Mouse (Mus musculus) liver, embryonic 11.5 days (tissue): ENCODE data around the gene Alms1. TPM values are rescaled to one million over a fixed set of nuclear protein-coding genes. Genes with fewer than 3 reads are reported as not detected.

Experiments
- ATAC-seq: fragments of 200-750 bp; cut with Nextera tagmentation; replicated peaks from 2 replicates; pipeline ENCODE4 v1.8.0; 2017; ENCODE audit warnings: moderate number of reproducible peaks, mild to moderate bottlenecking, moderate TSS enrichment, moderate library complexity; ENCODE audit not compliant: low FRiP score
- DNase-seq: peaks from one replicate; pipeline ENCODE4 v3.0.0-alpha.2; 2017; ENCODE audit warnings: low spot score
- H3K27ac ChIP-seq: fragments of 300-500 bp; sonication (generic); 2 replicates; pipeline ENCODE4 v1.5.1; 2014; ENCODE audit warnings: mild to moderate bottlenecking, low read depth, low read length, control low read depth
- H3K27me3 ChIP-seq: fragments of 300-500 bp; sonication (generic); replicated peaks from 2 replicates; pipeline ENCODE4 v1.6.1; 2014; ENCODE audit warnings: low read length, mixed read lengths; ENCODE audit not compliant: control insufficient read depth, insufficient read depth
- H3K36me3 ChIP-seq: fragments of 300-500 bp; sonication (generic); 2 replicates; pipeline ENCODE4 v1.6.1; 2014; ENCODE audit warnings: mild to moderate bottlenecking, low read length, moderate library complexity, mixed read lengths; ENCODE audit not compliant: control insufficient read depth, insufficient read depth
- H3K4me1 ChIP-seq: fragments of 300-500 bp; sonication (generic); replicated peaks from 2 replicates; pipeline ENCODE4 v1.6.1; 2014; ENCODE audit warnings: low read length, mixed read lengths; ENCODE audit not compliant: control insufficient read depth, insufficient read depth
- H3K4me2 ChIP-seq: fragments of 300-500 bp; sonication (generic); 2 replicates; pipeline ENCODE4 v1.6.1; 2014; ENCODE audit warnings: mild to moderate bottlenecking, control low read depth, moderate library complexity
- H3K4me3 ChIP-seq: fragments of 300-500 bp; sonication (generic); 2 replicates; pipeline ENCODE4 v1.5.1; 2014; ENCODE audit warnings: low read depth, low read length, control low read depth
- H3K9ac ChIP-seq: fragments of 300-500 bp; sonication (generic); 2 replicates; pipeline ENCODE4 v1.6.1; 2014; ENCODE audit warnings: low read depth, low read length, control low read depth
- H3K9me3 ChIP-seq: fragments of 300-500 bp; sonication (generic); 2 replicates; pipeline ENCODE4 v1.6.1; 2016; ENCODE audit warnings: low read length, inconsistent platforms, mixed read lengths; ENCODE audit not compliant: control insufficient read depth
- WGBS: fragments of 180-500 bp; shearing (Covaris S2); extraction: QIAGEN DNeasy Blood & Tissue Kit; methylation state at CpG from one replicate; pipeline ENCODE4 v1.1.7; 2014; 5-methylcytosine and 5-hydroxymethylcytosine counted together
- polyA plus RNA-seq: library from polyadenylated mRNA; unstranded; fragments of >200 nt; fragmentation: Nextera tagmentation; extraction: Ambion mirVana; gene quantifications from 2 replicates; pipeline ENCODE4 v1.2.1, GENCODE M21; 2014

The Alms1 gene
- polyA plus RNA-seq = 6.0 and 6.3 TPM in 2 replicates

GRCm38 (mm10) chr6:85587396-85588143 is at the start of gene Alms1:
Alms1 (plus strand) TSS chr6:85587531.
- peak within 1 kb of the TSS; percentile 83 for H3K27ac ChIP-seq
- H3K27me3 ChIP-seq = no peaks in the 10 kb centered on the region
- under 1% methylated on average over 55 of the region's 59 CpGs for WGBS
- no peaks in the 10 kb centered on the region for H3K36me3 ChIP-seq
- H3K4me1 ChIP-seq = peaks cover 8% of the 10 kb centered on the region; the same call in 1 of the 2 replicates
- peak; percentile 95 for DNase-seq
- ATAC-seq = peak; percentile 99
- H3K9me3 ChIP-seq = no peaks in the 10 kb centered on the region
- H3K9ac ChIP-seq = peak within 1 kb of the TSS; percentile 85
- H3K4me3 ChIP-seq = peak within 1 kb of the TSS; percentile 92
- peak within 1 kb of the TSS; percentile 83 for H3K4me2 ChIP-seq

DNA sequence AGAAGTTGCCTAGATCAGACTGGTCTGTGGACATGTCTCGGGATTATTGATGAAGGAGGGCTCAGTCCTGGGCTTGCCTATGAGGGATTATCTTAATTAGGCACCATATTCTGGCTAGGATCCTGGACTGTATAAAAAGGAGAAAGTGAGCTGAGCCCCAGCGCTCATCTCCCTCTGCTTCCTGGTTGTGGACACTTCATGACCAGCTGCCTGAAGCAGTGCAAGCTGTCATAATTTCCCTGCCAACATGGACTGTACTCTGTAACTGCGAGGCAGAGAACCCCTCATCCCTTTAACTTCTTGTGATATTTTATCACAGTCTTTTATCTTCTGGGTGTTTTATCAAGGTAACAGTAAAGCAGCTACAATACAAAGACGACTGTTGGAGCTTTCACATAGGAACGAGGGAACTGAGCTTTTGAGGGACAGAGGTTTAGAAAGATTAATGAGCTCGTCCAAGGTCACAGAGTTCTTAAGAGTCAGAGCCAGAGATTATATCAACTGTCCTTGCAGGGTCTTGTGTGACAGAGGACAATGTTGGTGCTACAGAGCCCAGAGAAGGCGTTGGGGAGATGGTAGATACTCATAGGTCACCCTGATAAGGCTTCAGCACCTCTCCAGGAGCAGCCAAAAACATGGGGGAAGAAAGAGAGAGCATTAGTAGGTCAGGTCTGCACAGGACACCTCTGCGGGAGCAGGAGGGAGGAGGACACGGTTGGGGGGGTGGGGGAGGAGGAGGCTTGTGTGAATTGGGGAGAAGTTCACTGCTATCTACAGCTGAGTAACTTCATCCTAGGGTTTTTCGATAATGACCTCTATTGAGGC is 43.8 kb upstream of the Alms1 start:
- WGBS = 65% methylated on average over 10 of the region's 10 CpGs
- Histone ChIP-seq H3K4me1 (no peaks in the 10 kb centered on the region), H3K27ac (no peak overlapping the region), H3K4me2 (no peak overlapping the region), H3K9me3 (no peaks in the 10 kb centered on the region), H3K27me3 (no peaks in the 10 kb centered on the region), H3K36me3 (no peaks in the 10 kb centered on the region), H3K9ac (no peak overlapping the region), H3K4me3 (no peak overlapping the region)
- ATAC-seq (no peak), DNase-seq (no peak)

- DNase-seq (no peak), ATAC-seq (no peak)
- Histone ChIP-seq H3K9ac (no peak overlapping the region), H3K27me3 (no peaks in the 10 kb centered on the region), H3K27ac (no peak overlapping the region), H3K4me1 (no peaks in the 10 kb centered on the region), H3K4me3 (no peak overlapping the region), H3K9me3 (no peaks in the 10 kb centered on the region), H3K36me3 (no peaks in the 10 kb centered on the region), H3K4me2 (no peak overlapping the region)
- WGBS = 78% methylated on average over 13 of the region's 13 CpGs
Observed at GRCm38 (mm10) chr6:85544251-85544881, 43.0 kb upstream of the Alms1 start.

DNA sequence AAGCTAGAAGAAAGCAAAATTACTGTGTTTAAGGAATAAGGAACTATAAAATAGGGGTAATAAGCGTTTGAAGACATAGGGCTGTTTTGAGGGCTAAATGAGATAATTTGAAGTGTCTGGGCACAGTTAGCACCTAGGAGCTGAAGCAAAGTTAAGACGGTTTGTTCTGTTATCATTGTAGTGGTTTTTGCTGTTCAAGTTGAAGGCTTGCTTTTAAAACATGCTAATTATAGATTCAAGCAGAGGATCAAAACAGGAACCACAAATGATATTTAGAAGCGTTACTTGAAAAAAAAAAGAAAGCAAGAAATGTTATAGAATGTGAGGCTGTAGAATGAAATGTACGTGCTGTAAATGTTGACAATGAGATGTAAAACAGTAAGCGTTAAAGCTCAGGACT is 39.7 kb upstream of the Alms1 start:
- Histone ChIP-seq H3K4me3 (no peak overlapping the region), H3K4me2 (no peak overlapping the region), H3K4me1 (no peaks in the 10 kb centered on the region), H3K27me3 (no peaks in the 10 kb centered on the region), H3K9me3 (no peaks in the 10 kb centered on the region), H3K27ac (no peak overlapping the region), H3K9ac (no peak overlapping the region), H3K36me3 (no peaks in the 10 kb centered on the region)
- 76% methylated on average over 5 of the region's 5 CpGs for WGBS
- DNase-seq = no peak
- no peak for ATAC-seq

DNA sequence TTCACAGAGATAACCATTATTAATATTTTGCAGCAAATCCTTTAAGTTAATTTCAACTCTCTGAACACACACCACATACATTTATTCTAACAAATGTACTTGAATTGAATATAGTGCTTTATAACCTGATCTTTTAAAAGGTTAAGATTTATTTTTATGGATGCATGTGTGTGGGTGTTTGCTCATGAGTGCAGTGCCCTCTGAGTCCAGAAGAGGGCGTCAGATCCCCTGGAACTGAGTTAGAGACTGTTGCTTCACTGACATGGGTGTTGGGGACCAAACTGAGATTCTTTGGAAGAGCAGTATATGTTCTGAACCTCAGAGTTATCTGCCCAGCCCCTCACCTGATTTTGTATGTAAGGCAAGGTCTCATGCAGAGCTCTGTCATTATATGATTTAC is 25.0 kb upstream of the Alms1 start:
- ATAC-seq = no peak
- Histone ChIP-seq H3K27me3 (no peaks in the 10 kb centered on the region), H3K27ac (no peak overlapping the region), H3K4me1 (no peaks in the 10 kb centered on the region), H3K36me3 (no peaks in the 10 kb centered on the region), H3K4me3 (no peak overlapping the region), H3K9ac (no peak overlapping the region), H3K9me3 (no peaks in the 10 kb centered on the region), H3K4me2 (no peak overlapping the region)
- DNase-seq = no peak
- WGBS = 22% methylated on average over 1 of the region's 1 CpGs

GRCm38 (mm10) chr6:85572816-85573215 is 14.5 kb upstream of the Alms1 start:
- Histone ChIP-seq H3K4me1 (no peaks in the 10 kb centered on the region), H3K27ac (no peak overlapping the region), H3K27me3 (no peaks in the 10 kb centered on the region), H3K9ac (no peak overlapping the region), H3K36me3 (no peaks in the 10 kb centered on the region), H3K4me2 (no peak overlapping the region), H3K9me3 (no peaks in the 10 kb centered on the region), H3K4me3 (no peak overlapping the region)
- 77% methylated on average over 5 of the region's 5 CpGs for WGBS
- ATAC-seq (no peak), DNase-seq (no peak)

- H3K9ac ChIP-seq = no peak overlapping the region
- H3K9me3 ChIP-seq = no peaks in the 10 kb centered on the region
- 81% methylated on average over 5 of the region's 5 CpGs for WGBS
- DNase-seq (no peak), ATAC-seq (no peak)
- H3K27me3 ChIP-seq = no peaks in the 10 kb centered on the region
- no peaks in the 10 kb centered on the region for H3K36me3 ChIP-seq
- H3K4me1 ChIP-seq = no peaks in the 10 kb centered on the region
- no peak overlapping the region for H3K4me3 ChIP-seq
- H3K27ac ChIP-seq = no peak overlapping the region
- H3K4me2 ChIP-seq = no peak overlapping the region
Observed at GRCm38 (mm10) chr6:85581688-85582087, 5.6 kb upstream of the Alms1 start.

DNA sequence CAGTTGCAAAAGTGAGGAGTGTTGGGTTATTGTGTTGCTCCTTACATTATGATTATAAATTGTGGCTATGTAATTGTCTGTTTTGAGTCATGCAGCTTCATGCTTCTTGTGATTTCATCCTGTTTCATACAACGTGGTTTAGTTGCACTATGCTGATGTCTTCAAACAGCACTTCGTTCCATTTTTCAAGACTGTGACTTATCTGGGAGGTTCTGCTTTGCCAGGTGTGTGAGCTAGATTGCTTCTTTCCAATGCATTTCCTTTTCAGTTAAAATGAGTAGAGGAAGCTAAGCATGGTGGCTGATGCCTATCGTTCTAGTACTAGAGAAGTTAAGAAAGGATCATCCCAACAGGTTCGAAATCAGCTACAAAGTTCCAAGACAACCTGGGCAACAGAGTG is 2.7 kb upstream of the Alms1 start:
- Histone ChIP-seq H3K9me3 (no peaks in the 10 kb centered on the region), H3K27ac (no peak overlapping the region), H3K27me3 (no peaks in the 10 kb centered on the region), H3K4me2 (no peak overlapping the region), H3K36me3 (no peaks in the 10 kb centered on the region), H3K4me1 (peaks cover 6% of the 10 kb centered on the region; the same call in 1 of the 2 replicates), H3K4me3 (no peak overlapping the region), H3K9ac (no peak overlapping the region)
- ATAC-seq (no peak), DNase-seq (no peak)
- 72% methylated on average over 4 of the region's 4 CpGs for WGBS
